Mouse (Mus musculus) adrenal gland, postnatal 4 days (tissue): ENCODE measurements around the gene Sgcd. TPM values are rescaled to one million over a fixed set of nuclear protein-coding genes. Genes with fewer than 3 reads are reported as not detected.
"Not testable (repeated sequence)": the region's sequence is repeated elsewhere in the genome, so short reads cannot be mapped to it uniquely, and the experiment has no call there.

Experiments
- DNase-seq, 2 experiments: peaks; one replicate each; pipeline ENCODE4 v3.0.0; 2021 to 2022; ENCODE audit warnings: low spot score in 2 of 2, mixed read lengths in 2 of 2
- total RNA-seq, 2 experiments: library from RNA; stranded (reverse); gene quantifications; 2 replicates each; pipeline ENCODE4 v1.2.3; 2021

Gene Sgcd
- total RNA-seq, 2 experiments from 2014 or later, result 10.4 to 14.4 TPM

GRCm38 (mm10) chr11:47777226-47777915 lies 211.4 kb downstream of the Sgcd start:
- no peak for DNase-seq

DNA sequence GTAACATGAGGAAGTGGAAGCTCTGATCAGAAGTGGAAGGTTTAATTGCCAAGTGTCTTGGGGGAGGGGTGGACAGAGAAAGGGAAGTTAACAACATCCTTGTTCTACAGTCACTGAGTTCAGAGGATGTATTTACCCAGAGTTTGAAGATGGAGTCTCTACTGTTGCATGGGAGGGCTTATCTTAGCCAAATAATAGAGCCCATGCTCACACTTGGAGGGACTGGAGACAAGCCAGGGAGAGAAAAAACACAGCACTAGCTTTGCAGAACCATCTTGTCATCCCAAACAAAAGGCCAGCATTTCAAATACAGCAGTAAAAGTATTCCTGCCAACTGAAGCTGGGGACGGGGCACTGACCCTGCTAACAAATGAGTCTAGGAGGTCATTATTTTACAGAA lies 212.8 kb downstream of the Sgcd start:
- DNase-seq, result no peak

- no peak for DNase-seq
These were observed 222.9 kb downstream of the Sgcd start for GRCm38 (mm10) chr11:47765859-47766258.

DNA sequence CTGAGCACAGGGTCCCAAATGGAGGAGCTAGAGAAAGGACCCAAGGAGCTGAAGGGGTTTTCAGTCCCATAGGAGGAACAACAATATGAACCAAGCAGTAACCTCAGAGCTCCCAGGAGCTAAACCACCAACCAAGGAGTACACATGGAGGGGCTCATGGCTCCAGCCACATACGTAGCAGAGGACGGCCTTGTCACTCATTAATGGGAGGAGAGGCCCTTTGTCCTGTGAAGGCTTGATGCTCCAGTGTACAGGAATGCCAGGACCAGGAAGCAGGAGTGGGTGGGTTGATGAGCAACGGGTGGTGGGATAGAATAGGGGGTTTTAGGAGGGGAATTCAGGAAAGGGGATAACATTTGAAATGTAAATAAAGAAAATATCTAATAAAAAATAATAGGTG lies 225.2 kb downstream of the Sgcd start:
- not testable (repeated sequence) for DNase-seq

DNA sequence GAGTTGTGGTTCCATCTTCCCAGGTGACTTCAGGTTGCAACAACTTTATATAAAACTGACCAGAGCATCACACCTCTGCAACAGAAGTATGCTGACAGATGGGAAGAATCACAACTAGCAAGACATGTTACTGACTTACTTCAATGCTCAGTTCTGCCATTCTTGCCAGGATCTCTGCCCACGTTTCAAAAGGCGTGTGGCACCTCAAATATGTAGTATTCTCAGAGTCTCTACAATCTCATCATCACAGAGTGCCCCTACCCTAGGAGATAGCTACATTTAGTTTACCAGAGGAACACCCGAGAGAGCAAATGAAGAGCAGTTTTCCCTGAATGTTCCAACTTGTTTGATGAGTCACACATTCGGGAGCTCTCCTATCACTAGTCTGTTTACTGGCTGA lies 229.8 kb downstream of the Sgcd start:
- no peak for DNase-seq

GRCm38 (mm10) chr11:47742806-47743205 lies 246.0 kb downstream of the Sgcd start:
- DNase-seq, result no peak

GRCm38 (mm10) chr11:47704930-47705787 lies 283.6 kb downstream of the Sgcd start:
- no peak for DNase-seq

- no peak for DNase-seq
These were observed 293.2 kb downstream of the Sgcd start for GRCm38 (mm10) chr11:47695611-47696010.

DNA sequence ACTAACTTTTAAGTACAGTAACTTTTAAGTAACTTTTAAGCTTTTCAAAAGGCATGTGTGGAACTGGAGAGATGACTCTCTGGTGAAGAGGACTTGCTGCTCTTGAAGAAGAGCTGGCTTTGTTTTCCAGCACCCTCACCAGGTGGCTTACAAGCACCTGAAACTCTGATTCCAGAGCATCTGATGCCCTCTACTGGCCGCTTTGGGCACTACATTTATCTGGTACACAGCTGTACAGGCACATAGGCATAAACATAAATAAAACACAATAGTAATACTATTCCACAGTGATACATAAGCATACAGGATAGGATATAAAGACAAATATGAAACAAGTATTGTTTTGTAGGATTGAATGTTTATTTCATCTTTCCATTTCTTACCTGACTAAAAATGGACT lies 330.6 kb downstream of the Sgcd start:
- DNase-seq, result no peak

- no peak for DNase-seq
These were observed 342.9 kb downstream of the Sgcd start for GRCm38 (mm10) chr11:47645911-47646310.

- DNase-seq, result no peak
These were observed 347.1 kb downstream of the Sgcd start for GRCm38 (mm10) chr11:47641567-47642259.

DNA sequence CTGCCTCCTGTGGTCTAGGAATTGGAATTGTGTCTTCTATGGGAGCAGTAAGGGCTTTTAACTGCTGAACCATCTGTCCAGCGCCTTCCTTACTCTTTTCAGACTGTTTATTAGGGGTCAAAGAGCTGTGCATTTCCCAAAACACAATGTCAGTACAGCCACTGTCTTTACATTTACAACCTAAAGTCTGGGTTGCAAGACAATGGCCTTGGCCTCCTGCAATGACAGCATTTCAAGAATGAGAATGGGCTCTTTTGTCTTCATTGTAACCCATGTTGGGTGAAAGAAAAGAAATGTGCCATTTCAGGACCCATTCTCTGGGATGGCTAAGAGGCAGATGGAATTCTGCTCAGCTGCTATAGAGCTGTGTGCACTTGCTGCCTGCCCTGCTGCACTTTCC lies 348.2 kb downstream of the Sgcd start:
- no peak for DNase-seq

- DNase-seq, result no peak
These were observed 358.6 kb downstream of the Sgcd start for GRCm38 (mm10) chr11:47630186-47630585.

DNA sequence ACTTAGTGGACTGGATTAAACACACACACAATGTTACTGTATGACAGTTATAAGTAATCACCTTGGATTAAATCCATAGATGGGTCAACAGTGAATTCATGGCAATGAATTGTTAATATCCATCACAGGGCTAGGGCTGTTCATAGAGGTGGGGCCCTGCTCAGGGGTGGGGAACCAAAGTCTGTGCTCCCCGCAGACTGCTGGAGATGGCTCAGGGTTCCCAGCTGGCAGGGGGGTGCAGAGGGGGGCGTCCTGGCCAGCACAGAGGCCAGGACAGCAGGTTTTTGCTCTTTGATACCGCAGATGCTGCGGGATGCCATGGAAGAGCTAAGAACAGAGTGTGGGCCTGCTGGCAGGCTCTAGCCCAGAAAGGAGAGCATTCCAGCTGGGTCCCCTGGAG lies 378.9 kb downstream of the Sgcd start:
- no peak for DNase-seq

DNA sequence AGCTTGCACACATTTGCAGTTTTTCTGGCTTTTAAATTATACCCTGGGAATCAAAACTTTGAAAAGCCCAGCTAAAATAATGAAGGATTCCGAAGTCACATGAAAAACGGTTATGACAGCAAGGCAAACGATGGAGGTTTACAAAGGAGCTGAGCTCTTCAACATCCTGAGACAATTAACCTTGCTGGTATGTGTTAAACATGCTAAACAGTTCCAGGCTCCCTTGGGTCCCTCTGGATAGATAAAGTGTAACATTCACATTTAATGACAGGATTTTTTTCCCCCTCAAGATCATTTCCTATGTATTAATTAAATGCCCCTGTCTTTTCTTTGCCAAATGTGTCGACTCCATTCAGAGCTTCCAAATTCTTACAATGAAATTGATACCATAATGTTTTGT lies 414.1 kb downstream of the Sgcd start:
- no peak for DNase-seq

- DNase-seq, result no peak
These were observed 420.3 kb downstream of the Sgcd start for GRCm38 (mm10) chr11:47568488-47568887.

GRCm38 (mm10) chr11:47566156-47566555 lies 422.6 kb downstream of the Sgcd start:
- DNase-seq, result no peak

- DNase-seq, result no peak
These were observed 463.9 kb downstream of the Sgcd start for GRCm38 (mm10) chr11:47524845-47525244.

- DNase-seq, result no peak
These were observed 480.7 kb downstream of the Sgcd start for GRCm38 (mm10) chr11:47508047-47508446.

- not testable (repeated sequence) for DNase-seq
These were observed 485.5 kb downstream of the Sgcd start for GRCm38 (mm10) chr11:47503236-47503635.

GRCm38 (mm10) chr11:47473493-47474230 lies 515.1 kb downstream of the Sgcd start:
- no peak for DNase-seq
